Mouse (Mus musculus) cerebellum, adult 8-10 months (tissue): ENCODE data around the gene Cd3eap.
A peak's percentile ranks its signal among the peaks of the same experiment; 100 is the strongest.

Experiments
- DNase-seq: peaks from one replicate; pipeline ENCODE4 v3.0.0; 2022

Cd3eap gene

DNA sequence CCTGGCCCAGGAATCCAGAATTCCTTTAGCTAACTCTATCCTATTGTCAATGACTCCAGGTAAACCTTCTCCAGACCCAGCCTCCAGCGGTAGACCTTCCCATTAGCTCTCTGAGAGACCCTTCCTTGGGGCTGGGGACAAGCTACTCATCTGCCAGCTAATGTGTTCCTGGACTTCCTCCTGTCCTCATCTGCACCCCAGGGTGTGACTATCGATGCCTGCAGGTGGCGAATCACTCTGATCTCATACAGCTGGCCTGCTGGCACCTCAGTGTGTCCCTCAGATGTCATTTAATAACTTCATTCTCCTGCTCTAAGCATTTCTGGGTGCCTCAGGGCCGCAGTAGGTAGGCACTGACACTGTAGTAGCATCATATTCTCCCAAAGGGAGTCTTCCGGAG lies 31.5 kb downstream of the Cd3eap start:
- no peak for DNase-seq

- DNase-seq, result peak; percentile 79
Observed at GRCm38 (mm10) chr7:19327128-19327527, 32.2 kb downstream of the Cd3eap start.

DNA sequence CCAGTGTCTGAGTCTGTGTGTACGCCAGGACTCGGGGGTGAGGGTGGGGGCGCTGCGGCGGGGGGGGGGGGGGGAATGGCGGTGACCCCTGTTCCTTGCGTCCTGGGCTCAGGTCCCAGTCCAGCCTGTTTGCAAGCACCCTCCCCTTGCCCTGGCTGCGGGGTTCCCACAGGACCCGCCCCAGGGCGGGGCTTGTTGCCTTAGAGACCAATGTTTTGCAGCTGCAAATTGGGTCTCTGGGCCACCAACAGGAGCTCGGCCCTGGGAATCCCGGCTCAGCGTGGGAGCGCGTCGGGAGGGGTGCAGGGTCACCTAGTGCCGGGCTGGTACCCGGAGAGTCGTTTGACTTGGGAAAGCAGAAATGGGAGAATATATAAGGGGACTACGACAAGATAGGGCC lies 32.9 kb downstream of the Cd3eap start:
- peak; percentile 56 for DNase-seq

DNA sequence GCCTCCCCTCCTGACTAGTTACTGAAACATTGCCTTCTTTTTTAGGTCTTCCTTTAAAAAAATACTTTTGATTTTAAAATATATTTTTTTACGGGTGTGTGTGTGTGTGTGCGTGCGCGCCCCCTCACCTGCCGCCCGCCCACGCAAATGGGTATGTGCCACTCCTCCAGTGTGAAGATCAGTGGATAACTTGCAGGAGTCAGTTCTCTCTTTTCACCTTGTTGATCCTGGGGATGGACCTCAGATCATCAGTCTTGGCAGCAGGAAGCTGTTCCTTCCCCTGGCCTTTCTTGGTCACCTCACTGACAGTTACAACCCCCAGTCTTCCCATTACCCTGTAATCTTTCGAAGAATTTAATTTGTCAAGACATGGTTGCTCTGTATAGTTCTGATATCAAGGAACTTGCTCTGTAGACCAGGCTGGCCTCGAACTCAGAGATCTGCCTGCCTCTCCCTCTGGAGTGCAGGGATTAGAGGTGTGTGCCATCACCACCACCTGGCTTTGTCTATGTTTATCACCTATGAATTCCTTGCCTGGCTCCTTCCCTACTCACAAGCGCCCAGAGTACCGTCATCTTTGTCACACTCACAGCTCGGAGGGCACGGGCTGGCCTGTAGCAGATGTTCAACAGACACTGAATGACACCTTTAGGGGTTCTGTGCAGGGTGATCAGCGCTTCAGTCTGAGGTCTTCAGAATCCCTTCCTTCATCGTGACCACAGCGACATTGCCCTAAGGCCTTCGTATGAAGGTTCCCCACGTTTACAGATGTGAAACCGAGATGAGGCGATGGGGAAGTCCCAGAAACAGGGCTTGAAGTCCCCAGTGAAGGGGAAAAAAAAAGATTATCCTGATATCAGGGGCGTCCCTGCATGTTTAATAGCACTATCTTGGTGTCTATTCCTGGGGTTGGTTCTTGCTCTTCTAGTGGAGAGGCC lies 33.8 kb downstream of the Cd3eap start:
- no peak for DNase-seq

GRCm38 (mm10) chr7:19324221-19324620 lies 35.1 kb downstream of the Cd3eap start:
- DNase-seq, result no peak

GRCm38 (mm10) chr7:19322489-19322888 lies 36.8 kb downstream of the Cd3eap start:
- DNase-seq, result no peak

GRCm38 (mm10) chr7:19321464-19321863 lies 37.8 kb downstream of the Cd3eap start:
- DNase-seq, result no peak

GRCm38 (mm10) chr7:19320637-19321036 lies 38.6 kb downstream of the Cd3eap start:
- no peak for DNase-seq

DNA sequence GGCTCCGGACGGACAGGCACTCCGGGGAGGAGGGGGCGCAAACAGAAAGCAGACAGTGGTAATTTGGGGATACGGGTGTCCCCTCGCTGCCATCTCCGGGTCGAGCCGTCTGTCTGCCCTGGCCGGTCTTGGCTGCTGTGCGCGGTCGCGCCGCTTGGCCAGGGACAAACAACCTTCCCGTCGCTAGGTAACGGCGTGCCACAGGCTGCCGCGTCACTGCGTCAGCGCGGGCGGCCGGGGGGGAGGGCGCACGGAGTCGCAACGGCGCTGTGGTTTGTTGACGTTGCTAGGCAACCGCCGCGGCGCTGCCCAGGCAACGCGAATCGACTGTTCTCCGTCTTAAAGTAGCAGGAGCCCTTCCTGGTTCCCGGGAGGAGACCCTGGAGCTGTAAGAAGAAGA lies 39.4 kb downstream of the Cd3eap start:
- peak; percentile 89 for DNase-seq

DNA sequence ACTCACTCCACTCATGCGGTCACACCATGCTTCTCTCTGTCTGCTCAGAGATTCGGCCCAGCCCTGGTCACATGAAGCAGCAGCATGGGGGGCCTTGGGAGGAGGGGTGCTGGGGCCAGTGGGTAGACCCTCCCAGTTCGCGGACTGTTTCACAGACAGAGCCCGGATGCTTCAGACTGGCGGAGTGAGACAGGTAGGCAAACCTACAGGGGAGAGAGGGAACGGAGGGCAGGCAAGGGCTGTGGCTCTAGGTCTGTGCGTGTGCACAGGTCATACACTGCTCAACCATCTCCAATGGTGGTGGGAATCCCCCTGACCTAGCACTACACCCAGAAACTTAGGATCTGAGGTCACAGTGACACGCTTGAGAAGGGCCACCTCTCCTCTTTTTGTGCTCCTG lies 39.8 kb downstream of the Cd3eap start:
- DNase-seq, result no peak

DNA sequence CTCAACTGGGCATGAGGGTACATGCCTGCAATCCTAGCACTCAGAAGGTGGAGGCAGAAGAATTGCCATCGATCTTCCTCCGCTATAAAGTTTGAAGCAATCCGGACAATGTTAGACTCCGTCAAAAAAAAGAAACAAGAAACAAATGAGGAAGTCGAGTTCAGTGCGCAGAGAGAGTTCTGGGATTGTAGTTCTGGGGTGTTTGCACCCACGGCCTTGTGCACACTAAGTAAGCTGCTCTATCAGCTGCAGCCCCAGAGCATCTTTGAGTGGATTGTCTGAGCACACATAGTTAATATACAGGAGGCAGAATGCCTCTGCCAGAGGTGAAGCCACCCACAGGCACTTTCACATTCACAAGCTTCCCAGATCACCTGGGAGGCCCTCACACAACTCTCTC lies 40.6 kb downstream of the Cd3eap start:
- DNase-seq, result no peak

DNA sequence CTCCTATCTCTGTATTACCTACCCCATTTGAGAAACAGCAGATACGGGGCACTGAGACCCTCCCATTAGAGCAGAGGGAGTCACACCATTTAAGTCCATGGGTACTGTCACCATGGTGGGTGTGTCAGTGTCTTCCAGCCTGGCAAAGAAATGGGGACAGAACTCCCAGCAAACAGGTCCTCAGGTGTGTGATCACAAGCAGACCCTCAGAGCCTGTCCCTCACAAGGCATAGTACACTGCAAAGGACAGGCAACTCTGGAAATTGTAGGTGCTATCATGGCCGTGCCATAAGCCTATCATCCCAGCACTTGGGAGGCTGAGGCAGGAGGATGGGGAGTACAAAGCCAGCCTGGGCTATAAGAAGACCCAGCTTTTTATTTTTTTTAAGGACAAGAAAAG lies 41.1 kb downstream of the Cd3eap start:
- DNase-seq, result no peak

GRCm38 (mm10) chr7:19316451-19317161 lies 42.7 kb downstream of the Cd3eap start:
- DNase-seq, result no peak

DNA sequence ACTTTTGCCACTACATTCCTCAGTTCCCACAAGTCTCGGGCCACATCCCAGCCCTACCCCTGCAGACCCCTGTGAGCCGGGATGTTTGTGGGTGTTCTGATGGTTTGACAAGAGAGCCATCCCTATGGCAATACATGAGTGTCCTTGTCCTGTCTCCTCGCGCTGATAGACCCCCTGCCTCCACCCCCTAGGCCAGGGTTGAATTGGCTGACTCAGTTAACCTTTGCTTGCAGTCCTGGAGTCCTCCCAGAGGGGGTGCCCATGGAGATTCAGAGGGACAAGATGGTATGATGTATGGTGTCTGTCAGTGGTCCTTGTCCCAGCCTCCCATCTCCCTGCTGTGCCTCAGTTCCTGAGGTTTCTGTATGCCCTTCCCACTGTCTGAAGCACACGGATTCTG lies 45.2 kb downstream of the Cd3eap start:
- no peak for DNase-seq

- DNase-seq, result no peak
Observed at GRCm38 (mm10) chr7:19311991-19312390, 47.3 kb downstream of the Cd3eap start.

DNA sequence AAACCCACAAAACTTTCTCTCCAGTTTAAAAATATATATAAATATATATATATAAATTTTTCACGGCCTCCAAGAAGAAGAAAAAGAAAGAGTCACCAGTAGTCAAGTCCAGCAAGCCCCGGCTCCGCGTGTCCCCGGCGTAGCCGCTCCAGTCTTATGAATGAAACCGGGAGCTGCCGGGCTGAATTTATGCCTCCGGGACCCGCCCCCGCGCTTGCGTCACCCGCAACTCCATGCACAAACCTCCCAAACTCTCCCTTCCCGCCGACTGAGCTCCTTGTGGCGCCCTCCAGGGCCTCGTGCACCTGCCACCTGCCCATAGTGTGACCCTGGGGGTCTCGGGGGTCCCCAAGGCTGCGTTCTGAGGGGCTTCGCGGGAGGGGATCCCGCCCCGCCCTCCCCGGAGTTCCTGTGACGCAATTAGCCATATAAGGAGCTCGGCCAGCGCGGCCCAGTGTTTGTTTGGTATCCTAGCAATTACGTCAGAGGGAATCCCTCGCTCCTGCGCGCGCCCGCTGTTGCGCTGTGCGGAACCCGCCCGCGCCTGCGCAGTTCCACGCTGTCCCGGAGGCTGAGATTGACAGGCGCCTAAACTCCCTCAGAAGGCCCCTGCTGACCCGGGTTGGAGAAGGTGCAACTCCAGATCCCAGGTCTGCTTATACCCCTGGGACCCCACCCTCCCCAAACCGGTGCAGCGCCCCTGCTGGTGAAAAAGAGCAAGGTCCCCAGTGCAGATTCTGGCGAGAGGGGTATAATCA lies 49.2 kb downstream of the Cd3eap start, which contains the start of gene Fosb:
Gene Fosb (minus strand): TSS at position 168 of the 758 bp plus-strand sequence.
- peak; percentile 95 for DNase-seq

GRCm38 (mm10) chr7:19309278-19309883 lies 49.9 kb downstream of the Cd3eap start:
- no peak for DNase-seq

- peak; percentile 96 for DNase-seq
Observed at GRCm38 (mm10) chr7:19308454-19309277, 50.6 kb downstream of the Cd3eap start.

DNA sequence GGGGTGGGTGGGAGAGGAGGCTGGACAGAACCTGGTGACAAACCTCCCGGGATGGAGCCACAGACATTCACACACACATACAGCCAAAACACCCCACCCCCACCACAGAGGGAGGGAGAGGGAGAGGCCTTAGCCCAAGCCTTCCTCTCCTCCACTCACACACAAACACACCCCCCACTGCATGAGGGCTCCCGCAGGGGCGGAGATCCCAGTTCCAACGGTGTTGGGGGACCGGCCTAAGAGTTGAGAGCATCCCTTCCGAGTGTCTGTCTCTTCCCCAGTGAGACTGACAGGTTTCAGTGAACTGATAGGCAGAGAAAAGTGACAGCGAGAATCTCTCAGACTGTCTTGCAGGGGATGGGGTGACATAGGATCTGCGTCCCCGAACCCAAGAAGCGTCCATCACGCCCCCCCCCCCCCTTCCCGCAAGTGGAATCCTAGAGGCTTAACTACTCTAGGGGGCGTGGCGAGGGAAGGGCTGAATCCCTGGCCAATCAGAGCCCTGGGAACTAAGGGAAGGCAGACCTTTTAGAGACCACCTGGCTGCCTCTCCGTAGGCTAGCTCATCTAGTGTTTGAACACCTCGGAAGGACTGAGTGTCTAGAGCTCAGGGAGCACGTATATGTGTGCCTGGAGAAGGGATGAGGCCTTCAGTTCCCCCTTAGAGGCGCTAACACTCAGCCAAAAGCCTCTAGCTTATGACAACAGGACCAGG lies 51.4 kb downstream of the Cd3eap start:
- peak; percentile 72 for DNase-seq

DNA sequence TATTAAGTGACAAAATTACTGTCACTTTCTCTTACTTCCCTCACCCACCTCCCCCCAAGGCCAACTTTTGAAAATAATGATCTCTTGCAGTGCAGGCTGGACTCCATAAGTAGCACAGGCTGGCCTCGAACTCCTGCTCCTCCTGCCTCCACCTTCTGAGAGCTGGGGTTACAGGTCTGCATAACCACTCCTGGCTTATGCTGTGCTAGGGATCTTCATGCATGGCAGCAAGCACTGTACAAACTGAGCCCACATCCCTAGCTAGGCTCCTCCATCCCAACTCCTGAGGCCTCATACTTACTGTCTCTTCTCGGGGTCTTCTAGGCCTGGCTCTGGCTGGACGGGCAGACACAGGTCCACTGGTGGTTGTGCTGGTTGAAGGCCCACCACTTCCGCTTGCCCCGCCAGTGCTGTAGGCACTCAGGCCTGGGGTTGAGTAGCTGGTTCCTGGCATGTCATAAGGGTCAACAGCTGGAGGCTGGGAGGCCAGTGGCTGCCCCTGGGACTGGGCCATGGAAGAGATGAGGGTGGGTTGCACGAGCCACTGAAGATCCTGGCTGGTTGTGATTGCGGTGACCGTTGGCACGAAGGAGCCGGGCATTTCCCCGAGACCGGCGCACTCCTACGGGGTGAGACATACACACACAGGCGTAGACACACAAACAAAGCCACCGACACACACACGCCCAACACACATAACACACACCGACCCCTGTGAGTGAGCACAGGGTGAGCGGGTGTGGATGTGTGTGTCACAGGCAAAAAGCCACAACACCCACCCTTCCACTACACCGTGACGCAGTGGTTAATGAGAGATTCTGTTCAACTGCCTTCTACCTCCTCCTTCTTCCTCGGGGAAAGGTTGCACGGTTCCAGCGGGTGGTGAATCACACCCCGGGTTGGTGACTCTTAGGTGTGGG lies 52.2 kb downstream of the Cd3eap start:
- DNase-seq, result peak; percentile 43
